Mouse (Mus musculus): ENCODE results near the gene Syngap1. TPM values are rescaled to one million over a fixed set of nuclear protein-coding genes. Genes with fewer than 3 reads are reported as not detected.

Syngap1 gene
- polyA plus RNA-seq, 1 experiment, result 3.0 TPM

GRCm38 (mm10) chr17:27005644-27006043 lies 64.6 kb downstream of the Syngap1 start:
- no peaks in the 10 kb centered on the region for H3K79me2 ChIP-seq (ENCODE audit: control insufficient read depth, insufficient read depth)
- H3K79me3 ChIP-seq (ENCODE audit: low read depth), result no peaks in the 10 kb centered on the region
- H3K36me3 ChIP-seq (ENCODE audit: control insufficient read depth, insufficient read depth), result no peaks in the 10 kb centered on the region
- no peak overlapping the region for H3ac ChIP-seq (ENCODE audit: control insufficient read depth, insufficient read length, low read depth)
- TF ChIP-seq MYOG (IDR thresholded peaks at IDR 0.05; ENCODE audit: control insufficient read depth, extremely low read depth, insufficient read length), result no peak
- no peak for TF ChIP-seq FOSL1 (IDR thresholded peaks at IDR 0.05; ENCODE audit: insufficient read depth, low read length, poor library complexity, severe bottlenecking)
- no peak for TF ChIP-seq MAX (IDR thresholded peaks at IDR 0.05)
- TF ChIP-seq CEBPB (IDR thresholded peaks at IDR 0.05; ENCODE audit: low read depth), result no peak
- TF ChIP-seq USF1 (IDR thresholded peaks at IDR 0.05; ENCODE audit: low read depth), result no peak
- no peak for TF ChIP-seq CTCF (IDR thresholded peaks at IDR 0.05; ENCODE audit: control insufficient read depth, insufficient read depth, insufficient read length)
- TF ChIP-seq MYOD1 (IDR thresholded peaks at IDR 0.05; ENCODE audit: control insufficient read depth, insufficient read length, low read depth), result no peak
- no peak overlapping the region for H3K4me3 ChIP-seq (ENCODE audit: insufficient read depth, poor library complexity, severe bottlenecking)
- H3K27me3 ChIP-seq (ENCODE audit: control insufficient read depth, insufficient read depth, insufficient read length), result peaks cover 17% of the 10 kb centered on the region

- H3K79me3 ChIP-seq (ENCODE audit: low read depth), result no peaks in the 10 kb centered on the region
- no peaks in the 10 kb centered on the region for H3K79me2 ChIP-seq (ENCODE audit: control insufficient read depth, insufficient read depth)
- H3K4me3 ChIP-seq (ENCODE audit: insufficient read depth, poor library complexity, severe bottlenecking), result no peak overlapping the region
- TF ChIP-seq CEBPB (IDR thresholded peaks at IDR 0.05; ENCODE audit: low read depth) (no peak), CTCF (IDR thresholded peaks at IDR 0.05; ENCODE audit: control insufficient read depth, insufficient read depth, insufficient read length) (no peak), USF1 (IDR thresholded peaks at IDR 0.05; ENCODE audit: low read depth) (no peak), MAX (IDR thresholded peaks at IDR 0.05) (no peak)
- H3K27me3 ChIP-seq (ENCODE audit: control insufficient read depth, insufficient read depth, insufficient read length), result peaks cover 19% of the 10 kb centered on the region
- H3K36me3 ChIP-seq (ENCODE audit: control insufficient read depth, insufficient read depth), result no peaks in the 10 kb centered on the region
- no peak overlapping the region for H3ac ChIP-seq (ENCODE audit: control insufficient read depth, insufficient read length, low read depth)
Observed at GRCm38 (mm10) chr17:27008277-27008676, 67.2 kb downstream of the Syngap1 start.

GRCm38 (mm10) chr17:27011167-27011566 lies 70.1 kb downstream of the Syngap1 start:
- TF ChIP-seq MAX (IDR thresholded peaks at IDR 0.05), result no peak
- TF ChIP-seq USF1 (IDR thresholded peaks at IDR 0.05; ENCODE audit: low read depth), result no peak
- TF ChIP-seq MYOG (IDR thresholded peaks at IDR 0.05; ENCODE audit: control insufficient read depth, extremely low read depth, insufficient read length), result no peak
- no peak for TF ChIP-seq CTCF (IDR thresholded peaks at IDR 0.05; ENCODE audit: control insufficient read depth, insufficient read depth, insufficient read length)
- TF ChIP-seq FOSL1 (IDR thresholded peaks at IDR 0.05; ENCODE audit: insufficient read depth, low read length, poor library complexity, severe bottlenecking), result no peak
- TF ChIP-seq MYOD1 (IDR thresholded peaks at IDR 0.05; ENCODE audit: control insufficient read depth, insufficient read length, low read depth), result no peak
- TF ChIP-seq CEBPB (IDR thresholded peaks at IDR 0.05; ENCODE audit: low read depth), result no peak
- no peaks in the 10 kb centered on the region for H3K79me3 ChIP-seq (ENCODE audit: low read depth)
- no peaks in the 10 kb centered on the region for H3K79me2 ChIP-seq (ENCODE audit: control insufficient read depth, insufficient read depth)
- peaks cover 19% of the 10 kb centered on the region for H3K27me3 ChIP-seq (ENCODE audit: control insufficient read depth, insufficient read depth, insufficient read length)
- H3ac ChIP-seq (ENCODE audit: control insufficient read depth, insufficient read length, low read depth), result no peak overlapping the region
- no peaks in the 10 kb centered on the region for H3K36me3 ChIP-seq (ENCODE audit: control insufficient read depth, insufficient read depth)
- no peak overlapping the region for H3K4me3 ChIP-seq (ENCODE audit: insufficient read depth, poor library complexity, severe bottlenecking)

- no peaks in the 10 kb centered on the region for H3K79me3 ChIP-seq (ENCODE audit: low read depth)
- H3K36me3 ChIP-seq (ENCODE audit: control insufficient read depth, insufficient read depth), result no peaks in the 10 kb centered on the region
- no peaks in the 10 kb centered on the region for H3K79me2 ChIP-seq (ENCODE audit: control insufficient read depth, insufficient read depth)
- H3K27me3 ChIP-seq (ENCODE audit: control insufficient read depth, insufficient read depth, insufficient read length), result peaks cover 19% of the 10 kb centered on the region
- TF ChIP-seq FOSL1 (IDR thresholded peaks at IDR 0.05; ENCODE audit: insufficient read depth, low read length, poor library complexity, severe bottlenecking) (no peak), MYOD1 (IDR thresholded peaks at IDR 0.05; ENCODE audit: control insufficient read depth, insufficient read length, low read depth) (no peak)
- no peak overlapping the region for H3K4me3 ChIP-seq (ENCODE audit: insufficient read depth, poor library complexity, severe bottlenecking)
- no peak overlapping the region for H3ac ChIP-seq (ENCODE audit: control insufficient read depth, insufficient read length, low read depth)
Observed at GRCm38 (mm10) chr17:27011998-27012672, 71.1 kb downstream of the Syngap1 start.

- H3K4me3 ChIP-seq (ENCODE audit: insufficient read depth, poor library complexity, severe bottlenecking), result no peak overlapping the region
Observed at GRCm38 (mm10) chr17:27012909-27013308, 71.9 kb downstream of the Syngap1 start.

More at GRCm38 (mm10) chr17:27012909-27013308, 71.9 kb downstream of the Syngap1 start:
- no peaks in the 10 kb centered on the region for H3K36me3 ChIP-seq (ENCODE audit: control insufficient read depth, insufficient read depth)
- TF ChIP-seq FOSL1 (IDR thresholded peaks at IDR 0.05; ENCODE audit: insufficient read depth, low read length, poor library complexity, severe bottlenecking) (no peak), CEBPB (IDR thresholded peaks at IDR 0.05; ENCODE audit: low read depth) (no peak), MAX (IDR thresholded peaks at IDR 0.05) (no peak), CTCF (IDR thresholded peaks at IDR 0.05; ENCODE audit: control insufficient read depth, insufficient read depth, insufficient read length) (no peak), MYOD1 (IDR thresholded peaks at IDR 0.05; ENCODE audit: control insufficient read depth, insufficient read length, low read depth) (no peak), MYOG (IDR thresholded peaks at IDR 0.05; ENCODE audit: control insufficient read depth, extremely low read depth, insufficient read length) (no peak), USF1 (IDR thresholded peaks at IDR 0.05; ENCODE audit: low read depth) (no peak)
- no peak overlapping the region for H3ac ChIP-seq (ENCODE audit: control insufficient read depth, insufficient read length, low read depth)
- H3K79me2 ChIP-seq (ENCODE audit: control insufficient read depth, insufficient read depth), result no peaks in the 10 kb centered on the region
- no peaks in the 10 kb centered on the region for H3K79me3 ChIP-seq (ENCODE audit: low read depth)
- H3K27me3 ChIP-seq (ENCODE audit: control insufficient read depth, insufficient read depth, insufficient read length), result peaks cover 19% of the 10 kb centered on the region
